Mouse (Mus musculus): Measurements from ENCODE around the gene Flna. TPM values are rescaled to one million over a fixed set of nuclear protein-coding genes. Genes with fewer than 3 reads are reported as not detected.

The Flna gene
- polyA plus RNA-seq (2016; fragmentation: Nextera tagmentation; extraction: Ambion mirVana) = 273 and 333 TPM in 2 replicates

DNA sequence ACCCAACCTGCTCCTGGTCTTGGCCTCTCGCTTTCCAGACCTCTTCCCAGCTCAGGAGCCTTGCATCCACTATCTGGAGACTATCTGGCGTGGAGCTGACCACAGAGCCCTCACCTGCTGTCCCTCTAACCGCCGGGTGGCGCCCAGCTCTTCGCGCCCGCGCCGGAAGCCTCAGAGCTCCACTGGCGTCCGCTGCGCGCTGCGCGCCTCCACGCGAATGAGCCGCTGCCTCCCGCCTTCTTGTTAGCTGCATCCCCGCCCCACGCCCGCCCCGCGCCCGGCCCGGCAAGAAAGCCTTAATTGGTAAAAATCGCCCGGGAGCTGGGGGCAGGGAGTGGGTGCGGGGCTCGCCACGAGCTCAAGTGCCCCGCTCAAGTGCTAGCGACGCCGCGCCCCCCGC lies at the start of gene Flna:
TSS of gene Flna (minus strand) at position 206 of the 400 bp plus-strand sequence.
- peak; percentile 70 for DNase-seq (ENCODE audit: low spot score)

DNA sequence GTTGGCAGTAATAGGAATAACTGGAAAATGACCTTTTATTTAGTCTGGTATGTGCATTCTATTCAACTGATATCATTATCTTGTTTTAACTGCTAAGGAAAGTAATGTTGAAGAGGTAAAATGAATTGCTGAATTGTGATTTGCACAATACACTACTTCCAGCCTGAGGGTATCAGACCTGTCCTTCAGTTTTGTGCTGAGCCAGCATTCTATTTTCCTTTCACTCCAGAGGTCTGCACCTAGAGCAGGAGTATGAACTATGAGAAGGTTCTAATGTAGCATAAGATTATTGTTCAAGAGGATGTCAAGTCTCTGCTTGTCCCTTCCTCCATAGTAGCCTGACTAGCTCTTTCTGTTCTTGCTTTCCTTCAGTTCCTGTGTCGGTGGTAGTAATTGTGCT lies 48.7 kb upstream of the Flna start:
- Histone ChIP-seq H3K4me3 (no peak overlapping the region), H3K4me1 (peaks cover 3% of the 10 kb centered on the region; the same call in 1 of the 2 replicates), H3K27ac (no peak overlapping the region), H3K27me3 (ENCODE audit: low read depth, poor library complexity, severe bottlenecking) (0 out of 2 replicates have a peak, but pooled peaks cover 5% of the 10 kb centered on the region), H3K36me3 (peaks cover 44% of the 10 kb centered on the region), H3K9me3 (replicated peaks) (no peaks in the 10 kb centered on the region)
- WGBS = 92% methylated on average over 1 of the region's 1 CpGs
- DNase-seq (ENCODE audit: low spot score) = no peak

More for the DNA sequence above, at the start of gene Flna:
- WGBS = 7% methylated on average over 38 of the region's 38 CpGs
- no peaks in the 10 kb centered on the region for H3K36me3 ChIP-seq
- peaks cover 8% of the 10 kb centered on the region for H3K4me1 ChIP-seq
- H3K27me3 ChIP-seq (ENCODE audit: low read depth, poor library complexity, severe bottlenecking) = peaks cover 26% of the 10 kb centered on the region
- H3K9me3 ChIP-seq (replicated peaks) = no peaks in the 10 kb centered on the region
- H3K4me3 ChIP-seq = peak within 1 kb of the TSS; percentile 58
- H3K27ac ChIP-seq = peak within 1 kb of the TSS; percentile 89

DNA sequence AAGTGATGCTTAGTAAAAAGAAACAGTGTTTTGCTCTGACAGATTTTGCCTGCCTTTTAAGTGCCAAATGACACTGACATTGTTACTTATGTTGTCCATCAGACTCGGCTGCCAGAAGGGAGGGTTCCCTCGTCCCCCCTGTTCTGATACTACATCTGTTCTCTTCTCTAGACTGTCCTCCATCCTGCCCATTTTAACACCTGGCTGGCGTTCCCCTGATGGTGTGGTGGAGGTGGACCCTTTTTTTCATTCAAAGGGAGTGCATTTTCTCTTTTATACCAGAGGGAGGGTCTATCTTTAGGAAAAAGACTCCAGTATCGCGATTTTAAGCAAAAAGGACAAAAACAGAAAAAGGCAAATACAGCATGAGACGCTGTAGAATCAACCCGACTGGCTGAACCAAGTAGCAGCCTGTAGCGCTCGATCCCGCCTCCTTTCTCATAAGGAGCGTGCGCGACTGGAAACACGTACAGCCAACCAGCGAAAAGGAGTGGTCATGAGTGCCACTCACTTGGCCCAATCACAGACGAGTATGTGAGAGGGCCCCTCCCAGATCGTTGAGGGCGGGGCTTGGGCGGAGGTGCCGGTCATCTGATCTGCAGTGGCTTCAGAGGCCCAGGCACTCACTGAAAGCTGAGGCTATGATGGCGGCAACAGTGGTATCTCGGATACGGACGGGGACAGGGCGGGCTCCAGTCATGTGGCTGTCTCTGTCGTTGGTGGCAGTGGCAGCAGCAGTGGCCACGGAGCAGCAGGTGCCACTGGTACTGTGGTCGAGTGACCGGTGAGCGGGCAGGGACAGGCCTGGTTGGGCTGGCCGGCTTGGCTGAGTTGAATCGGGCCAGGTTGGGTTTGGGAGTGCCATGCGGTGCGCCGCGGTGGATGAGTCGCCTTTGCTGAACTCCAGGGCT lies 47.2 kb upstream of the Flna start, which contains the start of gene Atp6ap1:
TSS of gene Atp6ap1 (plus strand) at position 560 of the 911 bp plus-strand sequence.
- Histone ChIP-seq H3K9me3 (replicated peaks) (no peaks in the 10 kb centered on the region), H3K4me1 (peaks cover 3% of the 10 kb centered on the region; the same call in 1 of the 2 replicates), H3K36me3 (peaks cover 28% of the 10 kb centered on the region), H3K27me3 (ENCODE audit: low read depth, poor library complexity, severe bottlenecking) (0 out of 2 replicates have a peak, but pooled peaks cover 1% of the 10 kb centered on the region), H3K4me3 (peak within 1 kb of the TSS; percentile 64), H3K27ac (peak within 1 kb of the TSS; percentile 84)
- peak; percentile 83 for DNase-seq (ENCODE audit: low spot score)
- WGBS = 13% methylated on average over 37 of the region's 37 CpGs

DNA sequence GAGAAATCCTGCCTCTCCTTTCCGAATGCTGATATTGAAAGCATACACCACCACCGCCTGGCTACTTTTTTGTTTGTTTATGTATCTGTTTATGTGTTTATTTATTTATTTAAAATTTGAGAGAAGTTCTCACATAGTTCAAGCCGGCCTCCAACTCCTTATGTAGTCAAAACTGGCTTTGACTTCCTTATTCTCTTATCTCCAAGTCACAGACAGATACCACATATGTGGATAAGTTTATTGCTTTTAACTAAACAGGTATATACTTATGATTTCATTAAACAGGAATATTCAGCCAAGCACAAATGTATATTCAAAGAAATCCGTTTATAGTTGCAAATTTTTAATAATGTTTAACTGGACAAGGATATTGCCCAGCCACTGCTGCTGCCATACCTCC lies 43.8 kb upstream of the Flna start:
- Histone ChIP-seq H3K27me3 (ENCODE audit: low read depth, poor library complexity, severe bottlenecking) (no peaks in the 10 kb centered on the region), H3K27ac (no peak overlapping the region), H3K9me3 (replicated peaks) (no peaks in the 10 kb centered on the region), H3K36me3 (peaks cover 24% of the 10 kb centered on the region), H3K4me1 (peaks cover 3% of the 10 kb centered on the region; the same call in 1 of the 2 replicates), H3K4me3 (no peak overlapping the region)
- 79% methylated on average over 4 of the region's 4 CpGs for WGBS
- no peak for DNase-seq (ENCODE audit: low spot score)

DNA sequence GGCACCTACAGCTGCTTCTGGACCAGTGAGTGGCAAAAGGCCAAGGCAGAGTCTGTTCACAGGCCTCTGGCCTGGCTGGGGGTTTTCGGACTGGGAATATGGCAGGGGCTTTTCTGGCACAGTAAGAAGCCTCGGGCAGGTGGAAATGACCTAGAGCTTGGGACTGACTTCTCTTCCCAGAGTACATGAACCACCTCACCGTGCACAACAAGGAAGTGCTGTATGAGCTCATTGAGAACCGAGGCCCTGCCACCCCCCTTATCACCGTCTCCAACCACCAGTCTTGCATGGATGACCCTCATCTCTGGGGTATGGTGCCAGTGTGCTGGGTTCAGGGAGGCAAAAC lies 33.4 kb upstream of the Flna start:
- H3K27ac ChIP-seq = peak overlapping the region; percentile 84

DNA sequence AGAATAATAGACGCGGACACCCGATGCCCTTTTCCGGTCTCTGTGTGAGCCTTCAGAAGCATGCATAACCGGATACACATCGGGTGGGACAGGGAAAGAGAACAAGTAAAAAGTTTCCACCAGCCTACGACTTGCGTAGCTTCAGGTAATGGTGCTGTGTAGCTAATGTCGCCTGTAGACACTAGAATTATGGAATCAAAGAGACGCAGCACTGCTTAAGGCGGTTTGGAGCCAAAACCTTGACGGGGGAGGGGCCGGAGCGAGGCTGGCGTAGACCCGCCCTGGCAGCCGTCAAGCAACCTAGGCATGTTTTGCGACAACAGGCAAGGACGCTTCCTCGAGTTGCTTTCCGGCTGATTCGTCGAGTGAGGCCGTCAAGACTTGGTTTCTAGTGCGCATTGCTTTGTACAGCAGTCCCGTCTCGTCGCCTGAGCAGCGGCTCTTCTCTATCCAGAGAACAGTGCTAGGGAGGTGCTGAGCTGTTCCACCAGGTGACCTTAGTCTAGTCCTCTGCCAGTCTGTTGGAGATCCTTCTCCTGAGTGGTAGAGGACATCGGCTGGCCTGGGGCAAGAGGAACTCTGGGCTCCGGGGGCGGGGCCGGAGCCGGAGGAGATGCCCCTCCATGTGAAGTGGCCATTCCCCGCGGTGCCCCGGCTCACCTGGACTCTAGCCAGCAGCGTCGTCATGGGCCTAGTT lies 32.9 kb upstream of the Flna start:
- Histone ChIP-seq H3K36me3 (no peaks in the 10 kb centered on the region), H3K9me3 (replicated peaks) (no peaks in the 10 kb centered on the region), H3K4me3 (peak overlapping the region; percentile 68), H3K27ac (peak overlapping the region; percentile 84), H3K27me3 (ENCODE audit: low read depth, poor library complexity, severe bottlenecking) (peaks cover 34% of the 10 kb centered on the region), H3K4me1 (peaks cover 14% of the 10 kb centered on the region)
- 19% methylated on average over 39 of the region's 39 CpGs for WGBS
- peak; percentile 80 for DNase-seq (ENCODE audit: low spot score)

More for the DNA sequence above, 33.4 kb upstream of the Flna start:
- peak overlapping the region; percentile 68 for H3K4me3 ChIP-seq
- peaks cover 34% of the 10 kb centered on the region for H3K27me3 ChIP-seq (ENCODE audit: low read depth, poor library complexity, severe bottlenecking)
- H3K4me1 ChIP-seq = peaks cover 14% of the 10 kb centered on the region
- no peak for DNase-seq (ENCODE audit: low spot score)
- 37% methylated on average over 5 of the region's 5 CpGs for WGBS
- H3K36me3 ChIP-seq = peaks cover 2% of the 10 kb centered on the region
- H3K9me3 ChIP-seq (replicated peaks) = no peaks in the 10 kb centered on the region

DNA sequence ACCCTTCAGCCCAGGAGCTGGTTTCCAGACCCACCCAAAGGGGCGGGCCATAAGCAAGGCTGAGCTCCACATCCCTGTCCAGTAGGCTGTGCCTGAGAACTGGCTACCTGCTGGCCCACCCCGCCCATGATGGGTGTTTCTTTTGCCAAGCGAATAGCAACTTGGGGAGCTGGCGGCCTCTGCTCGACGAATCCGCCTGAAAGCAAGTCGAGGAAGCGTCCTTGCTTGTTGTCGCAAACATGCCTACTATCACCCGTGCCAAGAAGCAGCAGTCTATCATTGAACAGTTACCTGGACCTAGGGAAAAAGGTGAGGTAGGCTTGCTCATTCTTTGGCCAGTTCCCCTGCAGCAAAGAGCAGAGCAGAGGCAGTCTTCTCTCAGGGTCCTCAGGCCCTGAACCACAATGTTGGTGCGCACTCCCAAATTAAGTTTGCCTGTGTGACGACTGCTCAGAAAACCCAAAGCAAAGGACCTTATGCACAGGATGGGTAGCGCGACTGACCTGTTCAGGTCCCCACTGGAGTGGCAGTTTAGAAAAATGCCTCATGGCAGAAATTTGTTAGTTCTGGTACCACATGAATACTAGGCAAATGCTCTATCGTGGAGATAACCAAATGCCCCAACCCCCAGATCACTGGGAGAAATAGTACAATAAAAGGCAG lies 32.2 kb upstream of the Flna start, which contains the start of the genes Taz and Dnase1l1:
TSS of gene Taz (plus strand) at position 181 of the 663 bp plus-strand sequence.
TSS of gene Dnase1l1 (minus strand) at position 606 of the 663 bp plus-strand sequence.
- DNase-seq (ENCODE audit: low spot score) = peak; percentile 62
- Histone ChIP-seq H3K36me3 (no peaks in the 10 kb centered on the region), H3K4me1 (peaks cover 14% of the 10 kb centered on the region), H3K27ac (peak within 1 kb of the TSS; percentile 84), H3K27me3 (ENCODE audit: low read depth, poor library complexity, severe bottlenecking) (peaks cover 34% of the 10 kb centered on the region), H3K9me3 (replicated peaks) (no peaks in the 10 kb centered on the region), H3K4me3 (peak within 1 kb of the TSS; percentile 68)
- WGBS = 13% methylated on average over 16 of the region's 16 CpGs

DNA sequence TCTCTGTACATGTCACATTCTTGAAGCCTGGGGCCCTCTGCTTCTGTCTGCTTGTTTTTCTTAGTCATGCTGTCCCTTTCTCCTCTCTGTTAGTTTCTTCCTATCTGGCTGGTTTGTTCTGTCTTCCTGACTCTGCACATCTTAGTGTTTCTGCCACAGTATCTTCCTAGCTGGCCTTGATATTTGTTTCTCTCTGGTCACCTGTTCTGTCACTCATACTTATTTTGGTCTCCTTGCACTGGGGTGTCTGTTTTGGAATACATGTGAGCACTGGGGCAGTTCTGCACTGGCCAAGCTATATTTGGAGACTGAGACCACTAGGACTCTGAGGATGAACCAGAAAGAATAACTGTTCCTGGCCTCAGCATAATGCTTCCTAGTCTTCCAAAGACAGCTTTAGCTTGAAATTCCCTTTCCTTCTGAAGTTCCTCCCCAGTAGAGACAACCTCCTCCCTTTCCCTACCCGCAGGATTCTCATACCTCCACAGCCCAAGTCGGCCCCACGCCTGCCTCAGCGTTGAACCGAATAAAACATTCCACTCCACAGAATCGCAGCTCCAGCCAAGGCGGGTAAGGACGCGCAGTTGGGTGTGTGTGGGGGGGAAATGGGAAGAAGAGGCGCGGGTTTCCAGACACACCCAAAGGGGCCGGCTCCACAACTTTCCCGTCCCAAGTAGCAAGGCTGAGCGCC lies 31.6 kb upstream of the Flna start:
- H3K4me1 ChIP-seq = peaks cover 14% of the 10 kb centered on the region
- H3K4me3 ChIP-seq = peak overlapping the region; percentile 68
- no peak for DNase-seq (ENCODE audit: low spot score)
- H3K27ac ChIP-seq = peak overlapping the region; percentile 84
- H3K9me3 ChIP-seq (replicated peaks) = no peaks in the 10 kb centered on the region
- no peaks in the 10 kb centered on the region for H3K36me3 ChIP-seq
- peaks cover 34% of the 10 kb centered on the region for H3K27me3 ChIP-seq (ENCODE audit: low read depth, poor library complexity, severe bottlenecking)
- WGBS = 13% methylated on average over 14 of the region's 14 CpGs

DNA sequence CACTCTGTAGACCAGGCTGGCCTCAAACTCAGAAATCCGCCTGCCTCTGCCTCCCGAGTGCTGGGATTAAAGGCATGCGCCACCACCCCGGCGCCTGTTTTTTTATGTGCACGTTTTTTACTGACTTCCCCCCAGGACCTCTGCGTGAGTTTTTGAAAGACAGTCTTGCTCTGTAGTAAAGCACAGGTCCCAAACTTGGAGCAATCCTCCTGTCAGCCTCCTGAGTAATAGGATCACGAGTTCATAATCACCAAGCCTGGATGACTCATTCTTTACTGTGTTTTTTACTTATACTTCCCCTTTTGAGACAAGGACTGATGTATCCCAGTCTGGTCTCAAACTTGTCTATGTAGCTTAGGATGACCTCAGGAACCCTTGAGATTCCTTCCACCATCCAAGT lies 28.3 kb upstream of the Flna start:
- H3K4me3 ChIP-seq = no peak overlapping the region
- H3K27ac ChIP-seq = no peak overlapping the region
- H3K9me3 ChIP-seq (replicated peaks) = no peaks in the 10 kb centered on the region
- H3K27me3 ChIP-seq (ENCODE audit: low read depth, poor library complexity, severe bottlenecking) = peaks cover 23% of the 10 kb centered on the region
- 74% methylated on average over 8 of the region's 8 CpGs for WGBS
- H3K36me3 ChIP-seq = peaks cover 4% of the 10 kb centered on the region; the same call in 1 of the 2 replicates
- peaks cover 4% of the 10 kb centered on the region; the same call in 1 of the 2 replicates for H3K4me1 ChIP-seq
- no peak for DNase-seq (ENCODE audit: low spot score)

DNA sequence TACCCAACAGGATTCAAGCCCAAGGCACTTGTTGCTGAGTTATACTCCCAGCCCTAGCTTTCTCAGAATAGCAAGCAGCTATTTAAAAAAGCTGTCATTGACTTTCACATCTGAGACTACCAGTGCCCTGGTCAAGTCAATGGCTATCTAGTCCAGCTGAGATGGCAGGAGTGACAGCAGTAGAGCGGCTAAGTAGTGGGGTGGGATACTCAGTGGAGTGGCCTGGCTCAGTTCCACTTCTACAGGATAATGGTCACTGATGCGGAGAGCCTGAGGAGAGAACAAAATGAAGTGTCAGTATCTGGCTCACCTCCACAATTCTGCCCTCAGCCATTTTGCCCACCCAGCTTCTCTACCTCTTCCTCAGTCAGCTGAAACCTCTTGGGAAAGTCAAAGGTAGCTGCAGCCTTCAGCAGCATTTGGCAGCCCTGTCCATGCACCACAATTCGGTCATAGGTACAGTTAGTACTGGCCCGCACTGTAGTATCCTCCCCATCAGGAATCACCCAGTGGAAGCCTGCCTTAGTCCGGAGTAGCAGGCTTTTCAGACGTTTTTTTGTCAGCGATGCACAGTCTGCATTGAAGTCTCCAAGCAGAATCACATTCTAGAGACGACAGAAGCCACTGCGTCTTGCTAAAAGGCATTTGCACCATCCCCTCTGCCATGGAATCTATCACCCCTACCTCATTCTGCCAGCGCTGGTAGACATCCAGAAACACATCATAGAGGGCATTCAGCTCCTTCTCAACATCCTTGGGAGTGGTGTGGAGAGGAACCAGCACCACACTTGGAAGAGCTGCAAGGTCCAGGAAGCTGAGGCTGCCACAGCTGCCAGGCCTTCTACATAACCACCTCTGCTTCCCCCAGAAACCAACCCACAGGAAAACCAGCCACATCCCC lies 24.1 kb upstream of the Flna start:
- WGBS = 25% methylated on average over 10 of the region's 10 CpGs
- H3K27ac ChIP-seq = no peak overlapping the region
- no peak overlapping the region for H3K4me3 ChIP-seq
- peak; percentile 35 for DNase-seq (ENCODE audit: low spot score)
- no peaks in the 10 kb centered on the region for H3K9me3 ChIP-seq (replicated peaks)
- peaks cover 7% of the 10 kb centered on the region; the same call in 1 of the 2 replicates for H3K27me3 ChIP-seq (ENCODE audit: low read depth, poor library complexity, severe bottlenecking)
- peaks cover 14% of the 10 kb centered on the region for H3K36me3 ChIP-seq
- H3K4me1 ChIP-seq = 0 out of 2 replicates have a peak, but pooled peaks cover 3% of the 10 kb centered on the region

DNA sequence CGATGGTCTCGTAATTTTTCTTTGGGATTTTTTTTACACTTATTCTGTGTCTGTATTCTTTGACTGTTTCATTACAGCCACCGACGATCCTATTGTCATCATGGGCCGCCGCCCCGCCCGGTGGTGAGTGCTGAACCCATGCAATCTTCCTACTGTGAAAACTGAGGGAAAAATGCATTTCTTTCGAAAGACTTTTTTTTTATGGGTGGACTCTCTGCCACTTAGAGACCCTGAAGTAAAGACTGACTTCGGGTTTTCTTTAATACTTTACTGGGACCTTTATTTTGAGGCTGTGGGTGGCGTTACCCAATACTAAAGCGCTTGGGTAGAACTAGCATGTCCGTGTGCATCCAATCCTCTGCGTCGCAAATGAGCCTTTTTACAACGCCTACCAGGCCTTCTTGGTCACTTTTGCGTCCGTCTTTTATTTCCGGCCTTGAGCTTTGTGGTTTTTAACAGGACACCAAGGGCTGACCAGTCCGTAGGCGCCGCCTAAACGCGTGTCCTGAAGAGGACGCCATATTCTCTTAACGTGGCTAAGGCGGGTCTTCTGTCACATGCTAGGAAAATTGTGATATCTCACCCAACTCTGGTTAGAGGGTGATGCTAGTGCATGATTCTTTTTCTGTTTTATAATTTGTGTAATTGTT lies 21.4 kb upstream of the Flna start:
- H3K4me1 ChIP-seq = 0 out of 2 replicates have a peak, but pooled peaks cover 3% of the 10 kb centered on the region
- peak overlapping the region; percentile 83 for H3K27ac ChIP-seq
- peak; percentile 46 for DNase-seq (ENCODE audit: low spot score)
- no peaks in the 10 kb centered on the region for H3K9me3 ChIP-seq (replicated peaks)
- peaks cover 7% of the 10 kb centered on the region; the same call in 1 of the 2 replicates for H3K27me3 ChIP-seq (ENCODE audit: low read depth, poor library complexity, severe bottlenecking)
- peaks cover 14% of the 10 kb centered on the region for H3K36me3 ChIP-seq
- peak overlapping the region; percentile 59 for H3K4me3 ChIP-seq
- whole genome bisulfite sequencing = 10% methylated on average over 27 of the region's 27 CpGs
